Mouse (Mus musculus): ENCODE measurements at regions not wholly inside any gene's neighbourhood (a gene's known extent, or its start where the extent isn't known, plus 50 kb on each side); places are given as distances from the start of the nearest gene placed in this dataset.

GRCm38 (mm10) chrX:11170416-11170815 is 128.6 kb upstream of the H2al1a start:
- DNase-seq (ENCODE audit: low spot score), result no peak

DNA sequence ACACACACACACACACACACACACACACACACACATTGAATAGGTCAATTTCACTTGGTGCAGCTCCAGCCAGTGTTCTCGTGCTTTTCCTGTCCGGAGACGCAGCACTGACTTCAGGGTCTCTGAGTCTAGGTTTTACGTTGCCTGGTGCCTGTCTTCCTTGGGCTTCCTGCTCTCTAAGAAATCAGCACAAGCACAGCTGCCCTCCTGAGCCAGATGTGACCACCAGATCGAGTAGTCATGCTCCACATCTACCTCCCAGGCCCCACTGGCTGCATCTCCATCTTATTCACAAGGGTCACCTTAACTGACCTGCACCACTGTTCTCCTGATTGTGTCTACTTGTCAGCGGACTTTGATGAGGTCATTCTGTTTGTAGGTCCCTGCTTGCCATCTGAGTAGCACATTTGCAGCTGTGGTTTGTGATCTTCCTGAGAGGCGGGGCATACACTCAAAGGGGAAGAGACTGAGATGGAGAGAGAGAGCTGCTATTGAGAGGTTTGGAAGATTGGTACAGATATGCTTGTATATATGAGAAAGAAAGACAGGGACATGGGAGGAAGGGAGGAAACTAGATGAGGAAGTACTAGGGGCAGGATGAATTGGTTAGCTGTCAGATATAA is 118.8 kb upstream of the H2al1a start:
- DNase-seq (ENCODE audit: low spot score), result no peak

DNA sequence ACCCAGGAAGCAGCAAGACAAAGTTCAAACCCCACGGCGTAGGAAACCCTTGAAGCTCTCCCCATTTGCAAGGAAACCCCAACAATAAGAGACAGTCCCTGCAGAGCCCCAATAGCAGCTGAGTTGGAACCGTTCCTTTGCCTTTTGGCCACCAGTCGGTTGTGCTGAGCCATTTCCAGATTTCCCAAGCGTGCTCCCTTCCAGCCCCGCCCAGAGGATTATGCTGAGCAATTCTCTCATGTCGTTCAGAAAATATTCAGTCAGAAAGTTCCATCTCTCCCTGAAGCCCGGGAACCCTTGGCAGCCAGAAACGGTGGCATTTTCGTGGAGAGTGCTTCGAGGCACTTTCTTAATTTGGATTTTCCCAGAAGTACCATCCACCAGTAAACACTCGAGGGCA is 117.2 kb upstream of the H2al1a start:
- DNase-seq (ENCODE audit: low spot score), result no peak

DNA sequence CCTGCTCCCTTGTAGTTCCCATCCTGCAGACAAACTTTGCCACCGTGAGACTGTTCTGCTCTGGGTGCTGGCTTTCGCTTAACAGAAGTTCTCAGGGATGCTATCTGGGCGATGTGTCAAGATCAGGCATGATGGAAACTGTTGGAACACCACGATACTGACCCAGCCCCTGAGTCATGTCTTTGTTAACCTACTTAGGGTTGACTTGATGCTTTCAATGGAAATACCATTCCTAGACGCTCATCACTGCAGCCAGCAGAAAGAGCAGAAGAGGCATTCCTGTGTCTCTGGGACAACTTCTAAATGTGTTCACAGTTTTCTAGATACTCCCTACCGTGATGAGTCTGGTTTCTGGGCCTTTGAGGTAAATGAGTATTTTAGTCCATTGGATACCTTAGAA is 108.2 kb upstream of the H2al1a start:
- no peak for DNase-seq (ENCODE audit: low spot score)

DNA sequence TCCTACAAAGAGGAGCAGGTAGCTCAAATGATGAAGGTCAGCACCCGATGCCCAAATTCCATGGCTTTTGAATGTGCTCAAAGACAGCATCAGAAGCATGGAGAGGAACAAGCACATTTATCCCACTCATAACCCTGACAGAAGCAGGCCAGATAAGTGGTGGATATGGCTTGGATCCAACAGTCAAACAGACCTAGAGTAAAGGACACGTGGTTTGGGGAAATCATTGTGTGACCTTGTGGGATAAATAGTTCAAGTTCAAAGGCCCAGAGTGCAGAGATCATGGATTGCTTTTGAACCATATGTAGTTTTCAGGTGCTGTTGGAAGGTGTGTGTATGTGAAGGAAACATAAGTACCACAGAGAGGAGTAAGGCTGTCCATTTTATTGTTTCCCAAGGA is 94.9 kb upstream of the H2al1a start:
- DNase-seq (ENCODE audit: low spot score), result no peak

GRCm38 (mm10) chrX:11209895-11210294 is 89.2 kb upstream of the H2al1a start:
- DNase-seq (ENCODE audit: low spot score), result no peak

GRCm38 (mm10) chrX:11212811-11213210 is 86.2 kb upstream of the H2al1a start:
- no peak for DNase-seq (ENCODE audit: low spot score)

GRCm38 (mm10) chrX:11213492-11213891 is 85.6 kb upstream of the H2al1a start:
- DNase-seq (ENCODE audit: low spot score), result peak; percentile 4

- DNase-seq (ENCODE audit: low spot score), result no peak
These were observed 60.0 kb upstream of the H2al1a start for GRCm38 (mm10) chrX:11239066-11239465.

- DNase-seq (ENCODE audit: low spot score), result no peak
These were observed 53.5 kb upstream of the H2al1a start for GRCm38 (mm10) chrX:11245576-11245975.

Data from testis, postnatal 14 days (tissue).